Mouse (Mus musculus) heart, embryonic 11.5 days (tissue): ENCODE data around the gene Mgmt. TPM values are rescaled to one million over a fixed set of nuclear protein-coding genes. Genes with fewer than 3 reads are reported as not detected.

Source experiments
- ATAC-seq: fragments of 200-750 bp; cut with Nextera tagmentation; replicated peaks from 2 replicates; pipeline ENCODE4 v1.8.0; 2017; ENCODE audit warnings: moderate library complexity; ENCODE audit not compliant: insufficient number of reproducible peaks, low FRiP score, low TSS enrichment
- H3K27ac ChIP-seq: fragments of 300-500 bp; sonication (generic); 2 replicates; pipeline ENCODE4 v1.5.1; 2014; ENCODE audit warnings: mild to moderate bottlenecking, low read depth, low read length
- H3K27me3 ChIP-seq: fragments of 300-500 bp; sonication (generic); 2 replicates; pipeline ENCODE4 v1.6.1; 2014; ENCODE audit warnings: mild to moderate bottlenecking, low read length, mixed read lengths; ENCODE audit not compliant: control insufficient read depth, insufficient read depth
- H3K36me3 ChIP-seq: fragments of 300-500 bp; sonication (generic); 2 replicates; pipeline ENCODE4 v1.6.1; 2014; ENCODE audit warnings: mild to moderate bottlenecking, low read length, moderate library complexity, mixed read lengths; ENCODE audit not compliant: control insufficient read depth, insufficient read depth
- H3K4me1 ChIP-seq: fragments of 300-500 bp; sonication (generic); 2 replicates; pipeline ENCODE4 v1.6.1; 2014; ENCODE audit warnings: low read length; ENCODE audit not compliant: control insufficient read depth, insufficient read depth
- H3K4me2 ChIP-seq: fragments of 300-500 bp; sonication (generic); 2 replicates; pipeline ENCODE4 v1.6.1; 2014; ENCODE audit warnings: mild to moderate bottlenecking, moderate library complexity
- H3K4me3 ChIP-seq: fragments of 300-500 bp; sonication (generic); 2 replicates; pipeline ENCODE4 v1.5.1; 2014; ENCODE audit warnings: low read depth, low read length
- H3K9ac ChIP-seq: fragments of 300-500 bp; sonication (generic); 2 replicates; pipeline ENCODE4 v1.6.1; 2014; ENCODE audit warnings: mild to moderate bottlenecking, low read depth, low read length, moderate library complexity
- H3K9me3 ChIP-seq: fragments of 300-500 bp; sonication (generic); replicated peaks from 2 replicates; pipeline ENCODE4 v1.6.1; 2016; ENCODE audit warnings: low read length; ENCODE audit not compliant: control insufficient read depth
- WGBS: fragments of 180-500 bp; shearing (Covaris S2); extraction: QIAGEN DNeasy Blood & Tissue Kit; methylation state at CpG from one replicate; pipeline ENCODE4 v1.1.7; 2014; ENCODE audit not compliant: insufficient replicate concordance; 5-methylcytosine and 5-hydroxymethylcytosine counted together
- polyA plus RNA-seq: library from polyadenylated mRNA; unstranded; fragments of >200 nt; fragmentation: Nextera tagmentation; extraction: Ambion mirVana; gene quantifications from 2 replicates; pipeline ENCODE4 v1.2.1, GENCODE M21; 2014

Mgmt gene
- polyA plus RNA-seq, 1 experiment from 2014 or later: 5.6 TPM

DNA sequence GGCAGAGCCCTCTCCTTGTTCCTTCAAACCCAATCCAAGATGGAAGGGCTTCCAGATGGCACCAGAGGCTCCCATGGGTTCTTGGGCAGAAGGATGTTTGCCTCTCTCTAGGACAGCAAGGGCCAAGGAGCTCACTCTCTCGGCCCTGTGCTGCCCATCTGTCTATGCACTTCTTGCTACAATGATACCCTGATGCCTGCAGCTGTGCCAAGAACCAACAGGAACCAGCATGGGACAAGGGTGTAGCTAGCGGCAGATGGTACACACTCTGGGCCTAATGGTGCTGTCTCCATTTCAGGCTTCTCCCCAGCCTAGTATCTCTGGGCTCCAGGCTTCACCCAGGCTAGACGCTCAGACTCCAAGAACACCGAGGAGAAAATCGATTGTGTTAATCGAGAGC lies 6.3 kb upstream of the Mgmt start:
- Histone ChIP-seq H3K27ac (no peak overlapping the region), H3K9ac (no peak overlapping the region), H3K4me3 (no peak overlapping the region), H3K9me3 (no peaks in the 10 kb centered on the region), H3K4me1 (no peaks in the 10 kb centered on the region), H3K4me2 (no peak overlapping the region), H3K36me3 (no peaks in the 10 kb centered on the region), H3K27me3 (no peaks in the 10 kb centered on the region)
- ATAC-seq: no peak
- 83% methylated on average over 6 of the region's 6 CpGs for WGBS

- H3K9me3 ChIP-seq: no peaks in the 10 kb centered on the region
- WGBS: 67% methylated on average over 1 of the region's 1 CpGs
- H3K27ac ChIP-seq: no peak overlapping the region
- H3K27me3 ChIP-seq: no peaks in the 10 kb centered on the region
- H3K4me1 ChIP-seq: peaks cover 15% of the 10 kb centered on the region
- H3K36me3 ChIP-seq: no peaks in the 10 kb centered on the region
- no peak overlapping the region for H3K4me3 ChIP-seq
- H3K9ac ChIP-seq: no peak overlapping the region
- H3K4me2 ChIP-seq: no peak overlapping the region
- no peak for ATAC-seq
Measured at GRCm38 (mm10) chr7:136895356-136895755, 942 bp downstream of the Mgmt start.

GRCm38 (mm10) chr7:136895851-136896250 lies 1.4 kb downstream of the Mgmt start:
- Histone ChIP-seq H3K4me1 (peaks cover 15% of the 10 kb centered on the region), H3K9me3 (no peaks in the 10 kb centered on the region), H3K4me2 (no peak overlapping the region), H3K27ac (no peak overlapping the region), H3K27me3 (no peaks in the 10 kb centered on the region), H3K9ac (no peak overlapping the region), H3K4me3 (no peak overlapping the region), H3K36me3 (no peaks in the 10 kb centered on the region)
- no peak for ATAC-seq
- WGBS: 73% methylated on average over 7 of the region's 7 CpGs

GRCm38 (mm10) chr7:136897481-136897880 lies 3.1 kb downstream of the Mgmt start:
- Histone ChIP-seq H3K4me2 (no peak overlapping the region), H3K27me3 (no peaks in the 10 kb centered on the region), H3K9ac (no peak overlapping the region), H3K36me3 (no peaks in the 10 kb centered on the region), H3K4me1 (peaks cover 15% of the 10 kb centered on the region), H3K9me3 (no peaks in the 10 kb centered on the region), H3K4me3 (no peak overlapping the region), H3K27ac (peak overlapping the region; percentile 38; the same call in 1 of the 2 replicates)
- ATAC-seq: no peak
- 64% methylated on average over 1 of the region's 1 CpGs for WGBS

DNA sequence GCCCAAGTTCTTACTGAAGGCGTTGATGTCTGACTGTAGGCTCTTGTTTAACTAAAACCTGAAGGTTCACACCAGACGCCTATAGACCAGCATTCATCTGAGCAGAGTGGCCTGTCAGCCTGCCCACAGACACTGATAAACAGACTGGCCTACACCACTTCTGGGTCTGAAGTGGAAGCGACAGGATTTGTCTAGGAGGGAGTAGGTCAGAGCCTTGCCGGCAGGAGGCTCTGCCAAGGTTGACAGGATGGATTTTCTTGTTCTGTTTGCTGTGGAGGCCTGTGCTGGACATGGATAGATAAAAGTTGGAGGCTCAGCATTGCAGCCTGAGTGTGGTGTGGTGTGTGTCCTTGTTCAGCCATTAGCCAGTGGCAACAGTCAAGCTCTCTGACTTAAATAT lies 3.6 kb downstream of the Mgmt start:
- H3K9me3 ChIP-seq: no peaks in the 10 kb centered on the region
- peaks cover 15% of the 10 kb centered on the region for H3K4me1 ChIP-seq
- H3K9ac ChIP-seq: no peak overlapping the region
- no peaks in the 10 kb centered on the region for H3K36me3 ChIP-seq
- H3K27ac ChIP-seq: peak overlapping the region; percentile 38
- ATAC-seq: no peak; the same call in 1 of the 2 replicates
- H3K27me3 ChIP-seq: no peaks in the 10 kb centered on the region
- 21% methylated on average over 4 of the region's 4 CpGs for WGBS
- no peak overlapping the region for H3K4me3 ChIP-seq
- no peak overlapping the region for H3K4me2 ChIP-seq

- H3K4me1 ChIP-seq: peaks cover 7% of the 10 kb centered on the region
- no peak overlapping the region for H3K4me3 ChIP-seq
- no peaks in the 10 kb centered on the region for H3K27me3 ChIP-seq
- WGBS: 75% methylated on average over 11 of the region's 11 CpGs
- H3K36me3 ChIP-seq: no peaks in the 10 kb centered on the region
- H3K4me2 ChIP-seq: no peak overlapping the region
- H3K9me3 ChIP-seq: no peaks in the 10 kb centered on the region
- no peak overlapping the region for H3K27ac ChIP-seq
- ATAC-seq: no peak
- no peak overlapping the region for H3K9ac ChIP-seq
Measured at GRCm38 (mm10) chr7:136908616-136909144, 14.3 kb downstream of the Mgmt start.

DNA sequence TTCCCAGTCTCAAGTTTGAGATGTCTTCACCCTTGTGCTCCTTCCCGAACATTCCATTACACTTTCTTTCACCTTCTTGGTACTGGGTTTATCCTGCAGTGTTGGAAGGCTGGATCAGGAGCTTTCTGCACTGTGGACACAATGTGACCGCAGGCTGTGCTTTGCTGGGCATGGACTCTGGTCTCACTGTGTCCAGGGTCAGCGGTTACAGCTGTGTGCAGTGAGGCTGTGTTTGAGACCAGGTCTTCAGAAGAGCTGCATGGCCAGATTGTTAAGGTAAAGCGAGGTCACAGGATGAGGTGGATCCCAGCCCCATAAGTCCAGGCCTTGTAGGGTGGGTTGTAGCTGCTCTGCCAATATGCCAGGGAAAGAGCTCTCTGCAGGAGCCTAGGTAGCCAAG lies 18.5 kb downstream of the Mgmt start:
- H3K4me1 ChIP-seq: peaks cover 7% of the 10 kb centered on the region
- H3K9me3 ChIP-seq: no peaks in the 10 kb centered on the region
- H3K27ac ChIP-seq: no peak overlapping the region
- no peak overlapping the region for H3K9ac ChIP-seq
- no peaks in the 10 kb centered on the region for H3K27me3 ChIP-seq
- no peaks in the 10 kb centered on the region for H3K36me3 ChIP-seq
- H3K4me3 ChIP-seq: no peak overlapping the region
- no peak overlapping the region for H3K4me2 ChIP-seq
- 88% methylated on average over 4 of the region's 4 CpGs for WGBS
- ATAC-seq: no peak

DNA sequence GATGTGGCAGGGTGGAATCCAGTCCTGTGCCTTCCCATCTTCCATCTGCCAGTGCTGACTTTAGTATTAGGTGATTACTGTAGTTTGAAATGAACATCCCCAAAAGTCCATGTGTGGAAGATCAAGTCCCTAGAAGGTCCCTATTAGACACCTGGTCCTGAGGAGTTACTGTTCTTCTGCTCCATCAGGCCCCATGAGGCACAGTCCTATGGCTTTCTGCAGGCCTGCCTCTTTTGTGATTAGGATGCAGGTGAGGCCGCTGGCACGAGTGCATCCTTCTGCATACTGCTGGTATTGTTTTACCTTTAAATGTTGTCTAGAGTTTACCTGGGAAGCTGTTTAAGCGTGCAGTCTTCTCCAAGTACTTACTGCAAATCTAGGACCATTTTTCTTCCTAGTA lies 21.6 kb downstream of the Mgmt start:
- no peak overlapping the region for H3K9ac ChIP-seq
- no peak overlapping the region for H3K4me2 ChIP-seq
- peaks cover 5% of the 10 kb centered on the region for H3K4me1 ChIP-seq
- no peak overlapping the region for H3K27ac ChIP-seq
- no peak overlapping the region for H3K4me3 ChIP-seq
- H3K27me3 ChIP-seq: no peaks in the 10 kb centered on the region
- no peaks in the 10 kb centered on the region for H3K36me3 ChIP-seq
- H3K9me3 ChIP-seq: no peaks in the 10 kb centered on the region
- no peak for ATAC-seq
- WGBS: 82% methylated on average over 3 of the region's 3 CpGs

- Histone ChIP-seq H3K36me3 (no peaks in the 10 kb centered on the region), H3K4me3 (no peak overlapping the region), H3K9ac (no peak overlapping the region; the same call in 1 of the 2 replicates), H3K9me3 (no peaks in the 10 kb centered on the region), H3K27ac (no peak overlapping the region), H3K4me1 (peaks cover 9% of the 10 kb centered on the region; the same call in 1 of the 2 replicates), H3K4me2 (no peak overlapping the region), H3K27me3 (no peaks in the 10 kb centered on the region)
- 84% methylated on average over 12 of the region's 12 CpGs for WGBS
- ATAC-seq: no peak
Measured at GRCm38 (mm10) chr7:136920976-136921755, 26.8 kb downstream of the Mgmt start.
